Mouse (Mus musculus): ENCODE results near the gene Dach1.

GRCm38 (mm10) chr14:98104314-98104955 is 65.1 kb downstream of the Dach1 start:
- TF ChIP-seq CTCF (IDR thresholded peaks at IDR 0.05; ENCODE audit: borderline replicate concordance, insufficient read depth, low read depth, low read length): no peak
- no peak for TF ChIP-seq POLR2A (IDR thresholded peaks at IDR 0.05; ENCODE audit: borderline replicate concordance, insufficient read depth, low read length)

Data from cerebellum, adult 2 months (tissue).